Mouse (Mus musculus): ENCODE data around the gene Aip.

The Aip gene

DNA sequence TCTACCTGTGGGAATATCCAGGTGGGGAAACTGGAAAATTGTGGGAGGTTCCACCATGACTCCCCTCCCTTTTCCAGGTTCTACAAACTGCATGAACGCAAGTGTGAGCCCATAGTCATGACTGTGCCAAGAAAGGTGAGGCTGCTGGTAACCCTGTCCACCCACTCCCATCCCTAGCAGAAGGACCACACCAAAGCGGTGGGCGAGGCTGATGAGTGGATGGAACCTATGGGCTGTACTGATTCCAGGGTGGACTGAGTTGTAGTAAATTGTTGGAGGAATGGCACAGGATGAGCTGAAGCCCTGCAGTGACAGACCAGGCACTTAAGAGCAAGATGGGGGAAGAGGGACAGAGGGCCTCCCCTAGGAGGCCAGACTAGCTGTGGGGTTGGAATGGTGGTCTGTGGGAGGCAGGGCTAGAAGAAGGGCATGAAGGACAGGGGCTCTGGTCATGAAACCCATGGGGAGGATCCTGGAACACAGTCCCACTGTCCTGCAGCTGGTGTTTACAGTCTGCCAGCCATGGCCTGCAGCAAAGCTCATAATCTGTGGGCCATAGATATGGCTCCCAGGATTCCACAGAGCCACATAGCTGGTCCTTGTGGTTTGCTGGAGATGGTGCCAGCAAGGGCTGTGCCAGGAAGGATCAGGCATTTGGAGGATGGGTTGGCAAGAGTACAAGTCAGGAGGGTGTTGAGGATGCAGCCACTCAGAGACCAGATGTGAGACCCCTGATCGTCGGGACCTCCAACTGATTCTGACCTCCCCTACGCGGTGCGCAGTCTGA, 27.0 kb upstream of the Aip start:
- no peak for DNase-seq (ENCODE audit: low read depth)

DNA sequence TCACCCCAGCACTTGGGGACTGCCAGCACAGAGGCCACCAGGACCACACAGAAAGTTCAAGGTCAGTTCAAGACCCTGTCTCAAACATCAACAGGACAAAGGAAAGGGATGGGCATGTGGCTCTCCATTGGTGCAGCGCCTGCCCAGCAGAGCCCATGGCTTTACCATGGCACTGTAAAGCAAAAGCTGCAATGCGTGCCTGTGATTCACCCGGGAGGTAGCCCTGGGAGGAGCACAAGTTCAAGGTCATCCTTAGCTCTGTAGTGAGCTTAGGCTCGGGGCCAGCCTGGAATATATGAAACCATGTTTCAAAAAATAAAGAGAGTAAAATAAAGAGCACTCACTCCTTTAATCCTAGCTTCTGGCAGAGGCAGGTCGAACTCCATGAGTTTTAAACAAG, 26.2 kb upstream of the Aip start:
- DNase-seq (ENCODE audit: low read depth): no peak

DNA sequence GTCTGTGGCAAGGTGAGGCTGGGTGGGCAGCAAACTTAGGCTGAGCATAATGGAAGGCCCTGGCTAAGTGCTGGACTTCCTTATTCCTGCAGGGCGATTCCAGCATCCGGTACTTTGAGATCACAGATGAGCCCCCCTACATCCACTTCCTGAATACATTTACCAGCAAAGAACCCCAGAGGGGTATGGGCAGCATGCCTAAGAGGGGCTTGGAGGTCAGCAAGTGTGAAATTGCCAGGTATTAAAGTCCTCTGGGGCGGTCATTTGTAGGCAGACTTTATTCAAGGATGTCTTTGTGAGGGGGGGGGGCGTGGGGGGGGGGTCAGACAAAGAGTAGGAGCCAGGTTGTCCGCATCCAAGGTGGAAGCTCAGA, 25.8 kb upstream of the Aip start:
- DNase-seq (ENCODE audit: low read depth): no peak

- no peak for DNase-seq (ENCODE audit: low read depth)
These were observed 25.2 kb upstream of the Aip start for GRCm38 (mm10) chr19:4150567-4151487.

GRCm38 (mm10) chr19:4149764-4150461, 24.3 kb upstream of the Aip start:
- DNase-seq (ENCODE audit: low read depth): no peak

GRCm38 (mm10) chr19:4149283-4149682, 23.6 kb upstream of the Aip start:
- DNase-seq (ENCODE audit: low read depth): no peak

- DNase-seq (ENCODE audit: low read depth): peak; percentile 37
These were observed 23.2 kb upstream of the Aip start for GRCm38 (mm10) chr19:4148819-4149218.

- peak; percentile 92 for DNase-seq (ENCODE audit: low read depth)
These were observed 22.8 kb upstream of the Aip start, which contains the start of gene Coro1b for GRCm38 (mm10) chr19:4148491-4148806. TSS of gene Coro1b (plus strand) at chr19:4148619.

DNA sequence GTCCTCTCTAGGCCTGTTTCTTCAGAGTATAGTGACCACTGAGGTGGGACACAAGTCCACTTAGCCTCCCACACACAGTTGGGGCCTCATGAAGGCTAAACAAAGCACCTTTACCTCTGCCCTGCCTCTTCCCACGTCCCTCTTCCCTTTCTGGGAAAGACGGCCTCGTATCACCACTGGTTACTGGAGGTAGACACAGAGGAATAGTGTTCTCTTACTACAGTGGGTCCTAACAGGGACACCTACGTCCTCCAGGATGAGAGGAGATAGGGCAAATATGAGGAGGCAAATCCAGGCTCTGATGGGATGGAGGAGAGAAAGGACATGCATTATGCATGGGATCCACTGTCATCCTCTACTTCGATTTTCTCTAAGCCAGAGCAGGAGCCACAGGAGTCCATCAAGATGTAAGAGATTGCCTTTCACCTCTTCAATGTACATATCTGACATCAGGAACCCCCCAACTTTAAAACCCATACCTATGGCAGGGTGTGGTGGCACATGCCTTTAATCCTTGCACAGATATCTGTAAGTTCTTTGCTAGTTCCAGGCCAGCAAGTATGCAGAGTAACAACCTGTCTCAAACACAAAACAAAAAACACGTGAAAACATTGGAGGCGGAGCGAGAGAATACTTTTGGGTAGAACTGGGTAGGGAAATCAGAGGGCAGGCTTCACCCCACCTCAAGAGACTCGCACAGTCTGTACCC, 22.3 kb upstream of the Aip start:
- DNase-seq (ENCODE audit: low read depth): no peak

DNA sequence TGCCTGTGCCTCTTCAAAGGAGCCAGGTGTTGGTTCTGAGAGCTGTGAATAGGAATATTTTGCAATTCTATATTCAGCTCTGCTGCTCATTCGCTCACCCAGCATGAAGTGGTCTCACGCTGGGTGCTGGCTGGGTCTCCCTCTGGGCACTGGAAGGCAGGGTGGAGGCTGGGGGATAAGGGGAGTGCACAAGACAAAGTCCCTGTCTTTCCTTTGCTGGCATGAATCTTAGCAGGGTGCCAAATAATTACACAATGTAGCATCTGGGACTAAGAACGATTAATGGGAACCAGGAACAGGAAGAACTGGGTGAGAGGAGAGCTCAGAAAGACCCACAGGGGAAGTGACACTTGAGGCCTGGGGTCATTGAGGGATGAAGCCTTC, 21.4 kb upstream of the Aip start:
- no peak for DNase-seq (ENCODE audit: low read depth)

DNA sequence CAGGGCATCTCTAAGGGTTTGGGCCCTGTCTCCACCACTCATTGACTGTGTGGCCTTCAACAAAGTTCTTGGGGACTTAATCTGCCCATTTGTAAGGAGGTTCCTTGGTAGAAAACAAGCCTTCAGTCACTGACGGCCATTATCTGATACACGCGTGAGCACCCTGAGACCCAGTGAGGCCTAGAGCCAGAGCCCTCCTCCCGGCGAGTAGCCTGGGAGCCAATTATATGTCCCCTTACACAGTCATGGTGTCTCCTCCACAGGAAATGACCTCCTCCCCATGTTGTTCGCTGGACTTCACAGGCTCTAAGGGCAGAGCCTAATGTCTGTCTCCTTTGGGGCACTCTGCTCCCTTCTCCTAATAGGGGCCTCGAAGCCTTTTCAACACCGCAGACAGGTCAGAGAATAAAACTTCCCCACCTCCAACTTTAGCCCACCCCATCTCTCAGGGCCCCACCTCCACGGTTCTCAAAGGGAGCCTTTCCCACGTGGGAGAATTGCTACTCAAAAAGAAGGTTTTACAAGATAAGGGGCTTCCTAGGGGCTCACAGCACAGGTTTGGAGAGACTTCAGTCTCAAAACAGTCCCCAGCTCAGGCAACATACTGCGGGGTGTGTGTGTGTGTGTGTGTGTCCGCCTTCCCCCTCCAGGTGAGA, 20.8 kb upstream of the Aip start:
- no peak for DNase-seq (ENCODE audit: low read depth)

- DNase-seq (ENCODE audit: low read depth): no peak
These were observed 20.3 kb upstream of the Aip start for GRCm38 (mm10) chr19:4145936-4146335.

DNA sequence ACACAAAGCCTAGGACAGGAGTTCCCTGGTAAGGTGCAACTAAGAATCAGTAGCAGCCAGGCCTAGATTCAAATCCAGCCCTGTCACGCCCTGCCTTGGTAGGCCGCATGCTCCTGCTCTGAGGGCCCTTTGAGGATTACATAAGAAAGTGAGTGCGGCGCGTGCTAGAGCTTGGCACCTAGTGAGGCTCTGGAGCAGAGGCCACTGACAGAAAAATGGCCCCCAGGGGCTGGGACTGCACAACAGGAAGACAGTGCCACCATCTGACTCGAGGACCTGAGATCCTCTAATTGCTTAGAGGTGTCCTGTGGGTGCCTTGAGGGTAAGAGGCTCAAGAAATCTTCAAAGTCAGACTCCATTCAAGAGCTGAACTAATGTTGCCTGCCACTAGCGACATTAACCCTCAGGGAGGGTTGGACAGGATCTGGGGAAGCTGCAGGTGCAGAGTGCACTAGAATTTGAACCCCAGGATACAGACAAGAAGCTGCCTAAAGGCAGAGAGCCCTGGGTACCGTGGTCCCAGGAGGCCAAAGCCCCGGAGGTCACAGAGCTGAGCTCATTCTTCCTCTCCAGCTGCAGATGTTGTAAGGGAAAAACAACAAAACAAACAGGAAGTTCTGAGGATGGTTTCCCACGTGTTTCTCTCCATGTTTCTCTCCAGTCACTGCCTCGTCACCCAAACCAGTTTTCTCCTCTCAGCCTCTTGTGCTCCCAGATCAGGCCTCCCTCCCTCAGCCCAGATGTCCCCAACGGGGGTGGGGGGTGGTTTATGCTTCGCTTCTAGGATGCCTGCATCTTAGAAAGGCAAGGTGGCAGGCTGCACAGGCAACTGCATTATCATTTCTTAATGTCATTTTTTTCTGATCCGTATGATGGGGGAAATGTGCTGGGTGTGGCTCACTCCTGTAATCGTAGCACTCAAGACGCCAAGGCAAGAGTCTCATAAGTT, 19.2 kb upstream of the Aip start:
- no peak for DNase-seq (ENCODE audit: low read depth)

DNA sequence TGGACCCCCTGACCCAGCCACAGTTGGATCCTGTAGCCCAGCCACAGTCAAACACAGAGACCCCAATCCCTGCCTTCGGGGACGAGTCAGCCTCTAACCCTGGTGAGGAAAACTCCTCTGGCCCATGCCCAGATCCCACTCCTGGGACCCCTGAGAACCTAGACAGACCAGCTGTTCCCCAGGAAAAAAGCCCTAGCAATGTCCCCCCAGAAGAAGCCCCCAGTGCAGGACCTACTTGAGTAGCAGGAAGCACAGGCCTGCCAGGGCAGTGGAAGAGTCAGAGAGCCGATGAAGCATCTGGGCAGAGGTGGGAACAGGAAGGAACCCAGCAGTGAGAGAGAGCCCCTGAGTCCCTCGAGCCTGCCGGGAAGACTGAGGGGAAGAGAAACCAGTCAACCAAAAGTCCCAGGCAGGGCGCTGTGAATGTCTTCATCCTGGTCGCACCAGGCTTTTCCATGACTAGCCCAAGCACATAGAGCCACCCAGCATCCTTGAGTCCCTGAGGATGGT, 18.2 kb upstream of the Aip start, which contains the start of gene Cabp4:
Gene Cabp4 (minus strand): TSS at position 275 of the 510 bp plus-strand sequence.
- DNase-seq (ENCODE audit: low read depth): no peak

- no peak for DNase-seq (ENCODE audit: low read depth)
These were observed 16.9 kb upstream of the Aip start for GRCm38 (mm10) chr19:4142416-4143173.

DNA sequence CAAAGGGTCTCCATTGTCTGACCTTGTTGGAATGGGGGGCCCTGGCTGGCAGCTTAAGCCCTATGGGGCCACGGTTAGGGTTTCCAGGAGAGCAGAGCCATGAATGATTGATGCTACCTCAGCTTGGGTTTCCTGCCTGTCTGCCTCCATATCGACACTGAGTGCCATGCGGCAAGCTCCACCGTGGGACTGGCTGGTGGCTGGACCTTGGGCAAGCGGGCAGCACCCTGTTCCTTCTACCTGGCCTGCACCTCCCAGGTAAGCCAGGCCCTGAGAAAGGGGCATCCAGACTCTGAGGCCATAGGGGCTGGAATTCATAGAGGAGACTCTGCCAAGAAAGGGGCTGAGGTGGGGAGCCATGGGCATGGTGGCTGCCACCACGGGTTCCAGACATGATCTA, 14.5 kb upstream of the Aip start:
- no peak for DNase-seq (ENCODE audit: low read depth)

DNA sequence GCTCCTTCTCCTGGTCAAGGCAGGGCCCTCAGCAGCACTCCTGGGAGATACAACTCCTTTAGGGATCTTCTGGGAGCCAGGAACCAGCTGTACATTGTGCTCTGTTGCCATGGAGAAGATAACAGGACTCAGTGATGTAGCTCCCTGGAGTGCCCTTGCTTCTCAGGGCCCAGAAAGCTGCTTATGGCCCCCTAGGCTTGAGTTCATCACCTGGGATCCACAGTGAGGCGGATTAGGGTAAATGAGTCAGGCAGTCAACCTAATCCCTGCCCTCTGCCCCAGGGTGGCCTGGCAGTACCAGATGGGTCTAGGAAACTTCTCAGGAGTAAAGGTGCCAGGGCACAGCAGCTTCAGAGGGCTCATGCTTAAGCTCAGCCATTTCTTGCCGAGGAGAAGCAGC, 13.8 kb upstream of the Aip start, which contains the start of gene Gpr152:
Gene Gpr152 (plus strand): TSS at position 342 of the 400 bp plus-strand sequence.
- DNase-seq (ENCODE audit: low read depth): no peak

- DNase-seq (ENCODE audit: low read depth): no peak
These were observed 12.3 kb upstream of the Aip start for GRCm38 (mm10) chr19:4137913-4138312.

- peak; percentile 64 for DNase-seq (ENCODE audit: low read depth)
These were observed 10.8 kb upstream of the Aip start for GRCm38 (mm10) chr19:4136463-4136862.
